Mouse (Mus musculus) E14TG2a.4 (cell line): Measurements from ENCODE around the gene Ldlrad3.

Experiments used
- H3K27me3 ChIP-seq: 2 replicates; pipeline ENCODE4 v1.6.1; 2014; ENCODE audit warnings: low read length, control low read depth; ENCODE audit not compliant: insufficient read depth
- H3K36me3 ChIP-seq: 2 replicates; pipeline ENCODE4 v1.6.1; 2014; ENCODE audit warnings: low read length, control low read depth; ENCODE audit not compliant: insufficient read depth
- H3K4me1 ChIP-seq: replicated peaks from 2 replicates; pipeline ENCODE4 v1.6.1; 2014; ENCODE audit warnings: low read depth, low read length, control low read depth
- H3K4me3 ChIP-seq: replicated peaks from 2 replicates; pipeline ENCODE4 v1.5.1; 2014; ENCODE audit warnings: mild to moderate bottlenecking, low read length
- H3K9me3 ChIP-seq: 2 replicates; pipeline ENCODE4 v1.6.1; 2014; ENCODE audit warnings: low read length, control low read depth
- CTCF ChIP-seq: conservative IDR thresholded peaks from 2 replicates; pipeline ENCODE4 v1.5.1; 2014; ENCODE audit warnings: low read length
- NANOG ChIP-seq: IDR thresholded peaks from 2 replicates; pipeline ENCODE4 v1.6.1; 2014; ENCODE audit warnings: borderline replicate concordance, low read length, mixed read lengths
- POU5F1 ChIP-seq: IDR thresholded peaks from 2 replicates; pipeline ENCODE4 v1.6.1; 2014; ENCODE audit warnings: low read length, borderline replicate concordance

Ldlrad3 gene

GRCm38 (mm10) chr2:102144311-102144710 is 41.9 kb downstream of the Ldlrad3 start:
- no peaks in the 10 kb centered on the region for H3K27me3 ChIP-seq
- no peaks in the 10 kb centered on the region for H3K36me3 ChIP-seq
- H3K4me3 ChIP-seq, result no peak overlapping the region
- TF ChIP-seq POU5F1, result no peak
- no peak for TF ChIP-seq NANOG
- no peak for TF ChIP-seq CTCF
- H3K4me1 ChIP-seq, result peaks cover 82% of the 10 kb centered on the region
- no peaks in the 10 kb centered on the region for H3K9me3 ChIP-seq

DNA sequence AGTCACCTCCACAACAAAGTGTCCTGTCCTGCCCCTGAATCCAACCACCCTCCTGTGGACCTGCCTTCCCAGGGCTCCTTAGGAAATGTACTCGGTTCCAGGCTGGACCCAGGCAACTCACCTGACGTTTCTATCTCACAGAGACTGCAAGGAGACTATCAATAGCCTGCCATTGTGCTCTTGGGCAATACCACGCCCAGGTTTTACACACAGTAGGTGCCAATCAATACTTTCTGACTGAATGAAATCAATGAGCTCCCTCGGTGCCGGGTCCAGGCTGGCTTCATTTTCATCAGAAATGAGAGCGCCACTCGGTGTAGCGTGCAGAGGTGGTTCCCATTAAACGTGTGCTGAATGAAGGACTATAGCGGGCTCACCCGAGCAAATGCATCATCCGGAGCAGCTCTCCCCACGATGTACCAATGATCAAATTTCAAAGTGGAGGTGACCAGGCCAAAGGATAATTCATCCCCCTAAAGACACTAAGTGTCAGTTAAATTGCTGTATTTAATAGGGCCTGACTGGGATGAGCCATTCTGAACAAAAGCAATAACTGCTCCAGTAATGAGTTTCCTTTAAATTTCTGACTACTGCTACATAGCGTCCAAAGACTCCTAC is 43.4 kb downstream of the Ldlrad3 start:
- TF ChIP-seq CTCF (no peak), POU5F1 (no peak), NANOG (no peak)
- Histone ChIP-seq H3K27me3 (no peaks in the 10 kb centered on the region), H3K9me3 (no peaks in the 10 kb centered on the region), H3K36me3 (no peaks in the 10 kb centered on the region), H3K4me3 (peak overlapping the region; percentile 24; the same call in 1 of the 2 replicates), H3K4me1 (peaks cover 80% of the 10 kb centered on the region)

DNA sequence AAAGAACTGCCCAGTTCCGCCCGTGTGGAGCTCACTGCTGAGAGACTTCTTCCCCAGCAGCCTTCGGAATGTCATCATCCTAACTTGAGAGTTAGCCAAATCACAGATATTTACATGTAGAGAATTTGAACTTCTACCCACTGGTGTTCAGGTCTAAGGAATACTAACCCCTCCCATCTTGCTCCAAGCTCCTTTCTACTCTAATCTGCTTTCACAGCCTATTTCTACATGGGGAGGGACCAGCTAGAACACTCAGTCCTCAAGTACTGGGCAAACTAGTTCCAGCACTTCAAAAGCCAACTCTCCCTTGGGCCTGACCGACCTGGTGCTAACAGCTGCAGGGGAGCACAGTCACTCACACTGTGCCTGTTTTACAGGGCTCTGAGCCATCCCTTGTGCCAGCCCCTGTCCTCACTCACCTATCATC is 44.0 kb downstream of the Ldlrad3 start:
- Histone ChIP-seq H3K4me3 (peak overlapping the region; percentile 24; the same call in 1 of the 2 replicates), H3K36me3 (no peaks in the 10 kb centered on the region), H3K9me3 (no peaks in the 10 kb centered on the region), H3K4me1 (peaks cover 81% of the 10 kb centered on the region), H3K27me3 (no peaks in the 10 kb centered on the region)
- no peak for TF ChIP-seq POU5F1
- no peak for TF ChIP-seq CTCF
- no peak for TF ChIP-seq NANOG

GRCm38 (mm10) chr2:102141199-102141598 is 45.0 kb downstream of the Ldlrad3 start:
- no peak for TF ChIP-seq POU5F1
- no peak for TF ChIP-seq NANOG
- no peak for TF ChIP-seq CTCF
- Histone ChIP-seq H3K36me3 (no peaks in the 10 kb centered on the region), H3K9me3 (no peaks in the 10 kb centered on the region), H3K27me3 (no peaks in the 10 kb centered on the region), H3K4me1 (peaks cover 81% of the 10 kb centered on the region), H3K4me3 (no peak overlapping the region)

GRCm38 (mm10) chr2:102137922-102138321 is 48.3 kb downstream of the Ldlrad3 start:
- Histone ChIP-seq H3K4me3 (no peak overlapping the region), H3K4me1 (peaks cover 85% of the 10 kb centered on the region), H3K36me3 (no peaks in the 10 kb centered on the region), H3K9me3 (no peaks in the 10 kb centered on the region), H3K27me3 (no peaks in the 10 kb centered on the region)
- TF ChIP-seq NANOG, result no peak
- no peak for TF ChIP-seq POU5F1
- TF ChIP-seq CTCF, result no peak

DNA sequence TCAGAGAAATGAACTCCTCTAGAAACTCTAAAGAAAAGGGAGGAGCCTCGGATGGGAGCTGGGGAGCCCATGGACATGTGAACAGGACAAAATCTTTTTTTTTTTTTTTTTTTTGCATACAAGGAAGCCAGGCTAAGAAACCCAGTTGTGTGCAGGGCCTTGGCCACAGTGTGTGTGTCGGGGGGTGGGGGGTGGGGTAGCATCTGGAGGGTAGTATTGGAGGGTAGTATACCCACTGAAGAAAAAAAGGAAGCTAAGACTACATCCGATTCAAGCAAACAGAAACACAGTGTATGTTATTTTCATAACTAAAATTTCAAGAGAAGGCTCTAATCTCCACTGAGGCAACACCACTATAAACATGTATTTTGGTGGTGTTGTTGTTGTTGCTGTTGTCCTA is 50.0 kb downstream of the Ldlrad3 start:
- H3K9me3 ChIP-seq, result no peaks in the 10 kb centered on the region
- peak overlapping the region; percentile 50 for H3K4me3 ChIP-seq
- peaks cover 86% of the 10 kb centered on the region for H3K4me1 ChIP-seq
- TF ChIP-seq NANOG (no peak), POU5F1 (no peak), CTCF (no peak)
- H3K36me3 ChIP-seq, result no peaks in the 10 kb centered on the region
- H3K27me3 ChIP-seq, result no peaks in the 10 kb centered on the region

GRCm38 (mm10) chr2:102134510-102135262 is 51.5 kb downstream of the Ldlrad3 start:
- Histone ChIP-seq H3K4me1 (peaks cover 94% of the 10 kb centered on the region), H3K4me3 (no peak overlapping the region), H3K36me3 (no peaks in the 10 kb centered on the region), H3K27me3 (no peaks in the 10 kb centered on the region), H3K9me3 (no peaks in the 10 kb centered on the region)
- TF ChIP-seq POU5F1, result no peak
- TF ChIP-seq CTCF, result no peak
- TF ChIP-seq NANOG, result no peak

DNA sequence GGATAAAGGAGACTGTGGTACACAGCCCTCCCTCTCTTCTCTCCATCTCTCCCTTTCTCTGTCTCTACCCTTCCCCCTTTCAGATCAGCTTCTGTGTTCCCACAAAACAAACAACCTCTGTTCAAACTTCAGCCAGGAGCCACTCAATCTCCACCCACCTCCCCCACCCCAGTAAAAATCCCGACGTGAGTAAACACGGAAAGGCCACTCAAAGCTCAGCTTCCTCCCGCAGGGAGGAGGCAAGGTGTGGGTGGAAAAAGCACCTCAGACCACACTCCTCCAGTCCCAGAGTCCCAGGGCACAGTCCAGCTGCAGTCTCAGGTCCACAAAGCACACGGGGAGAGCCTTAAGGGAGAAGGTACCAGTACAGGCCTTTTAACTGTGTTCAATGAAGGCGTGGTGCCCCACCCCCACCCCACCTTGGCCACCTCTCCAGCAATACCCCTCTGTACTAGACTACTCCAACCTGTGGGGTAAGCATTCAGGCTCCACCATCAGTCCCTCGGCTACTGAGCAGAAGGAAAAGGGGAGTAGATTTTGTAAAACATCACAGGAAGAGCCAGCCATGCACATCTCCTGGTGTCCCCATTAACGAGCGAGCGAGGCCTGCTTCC is 53.1 kb downstream of the Ldlrad3 start:
- TF ChIP-seq CTCF, result no peak

More for the DNA sequence above, 53.1 kb downstream of the Ldlrad3 start:
- Histone ChIP-seq H3K4me3 (peak overlapping the region; percentile 48), H3K4me1 (peaks cover 99% of the 10 kb centered on the region), H3K27me3 (no peaks in the 10 kb centered on the region), H3K9me3 (no peaks in the 10 kb centered on the region), H3K36me3 (no peaks in the 10 kb centered on the region)
